Mouse (Mus musculus) C2C12 (cell line): Measurements from ENCODE around the gene Platr17. TPM values are rescaled to one million over a fixed set of nuclear protein-coding genes. Genes with fewer than 3 reads are reported as not detected.
A peak's percentile ranks its signal among the peaks of the same experiment; 100 is the strongest.

Source experiments
- H3K27me3 ChIP-seq: one replicate; pipeline ENCODE4 v1.6.1; 2011; ENCODE audit not compliant: control insufficient read depth, insufficient read depth, insufficient read length
- H3K36me3 ChIP-seq: one replicate; pipeline ENCODE4 v1.6.1; 2011; ENCODE audit not compliant: control insufficient read depth, insufficient read depth
- H3K4me3 ChIP-seq: one replicate; pipeline ENCODE4 v1.5.1; 2011; ENCODE audit warnings: mild to moderate bottlenecking, control low read depth; ENCODE audit not compliant: poor library complexity, insufficient read depth, severe bottlenecking
- H3K79me2 ChIP-seq: one replicate; pipeline ENCODE4 v1.6.1; 2011; ENCODE audit not compliant: control insufficient read depth, insufficient read depth
- H3K79me3 ChIP-seq: one replicate; pipeline ENCODE4 v1.6.1; 2011; ENCODE audit warnings: low read depth, control low read depth
- H3ac ChIP-seq: one replicate; pipeline ENCODE3; 2011; ENCODE audit warnings: low read depth; ENCODE audit not compliant: control insufficient read depth, insufficient read length
- CEBPB ChIP-seq: IDR thresholded peaks from one replicate; pipeline ENCODE4 v1.6.1; 2011; ENCODE audit warnings: low read depth, mild to moderate bottlenecking, control low read depth, moderate library complexity
- CTCF ChIP-seq: IDR thresholded peaks from one replicate; pipeline ENCODE4 v1.5.1; 2011; ENCODE audit not compliant: control insufficient read depth, insufficient read depth, insufficient read length
- FOSL1 ChIP-seq: IDR thresholded peaks from one replicate; pipeline ENCODE4 v1.8.0; 2011; ENCODE audit warnings: mild to moderate bottlenecking, low read length; ENCODE audit not compliant: poor library complexity, insufficient read depth, severe bottlenecking
- MAX ChIP-seq: IDR thresholded peaks from one replicate; pipeline ENCODE4 v1.6.1; 2011; ENCODE audit warnings: mild to moderate bottlenecking, control low read depth
- MYOD1 ChIP-seq: IDR thresholded peaks from one replicate; pipeline ENCODE4 v1.6.1; 2011; ENCODE audit warnings: low read depth; ENCODE audit not compliant: control insufficient read depth, insufficient read length
- MYOG ChIP-seq: IDR thresholded peaks from one replicate; pipeline ENCODE4 v1.6.1; 2011; ENCODE audit not compliant: control insufficient read depth, insufficient read length; ENCODE audit errors: extremely low read depth
- USF1 ChIP-seq: IDR thresholded peaks from one replicate; pipeline ENCODE4 v1.6.1; 2011; ENCODE audit warnings: low read depth, mild to moderate bottlenecking, control low read depth, moderate library complexity
- polyA plus RNA-seq: library from polyadenylated mRNA; unstranded; fragments of >200 nt; fragmentation: generic; extraction: Trizol; gene quantifications from one replicate; pipeline ENCODE4 v1.2.1, GENCODE M21; 2012; ENCODE audit warnings: missing spikeins

Gene Platr17
- polyA plus RNA-seq, 1 experiment: not detected

GRCm38 (mm10) chr17:33918293-33919203 is 13.6 kb downstream of the Platr17 start:
- Histone ChIP-seq H3ac (no peak overlapping the region), H3K79me2 (peaks cover 44% of the 10 kb centered on the region), H3K79me3 (peaks cover 2% of the 10 kb centered on the region), H3K36me3 (peaks cover 29% of the 10 kb centered on the region), H3K27me3 (no peaks in the 10 kb centered on the region), H3K4me3 (peak overlapping the region; percentile 93)
- TF ChIP-seq MYOD1 (no peak), CTCF (no peak), USF1 (no peak)

DNA sequence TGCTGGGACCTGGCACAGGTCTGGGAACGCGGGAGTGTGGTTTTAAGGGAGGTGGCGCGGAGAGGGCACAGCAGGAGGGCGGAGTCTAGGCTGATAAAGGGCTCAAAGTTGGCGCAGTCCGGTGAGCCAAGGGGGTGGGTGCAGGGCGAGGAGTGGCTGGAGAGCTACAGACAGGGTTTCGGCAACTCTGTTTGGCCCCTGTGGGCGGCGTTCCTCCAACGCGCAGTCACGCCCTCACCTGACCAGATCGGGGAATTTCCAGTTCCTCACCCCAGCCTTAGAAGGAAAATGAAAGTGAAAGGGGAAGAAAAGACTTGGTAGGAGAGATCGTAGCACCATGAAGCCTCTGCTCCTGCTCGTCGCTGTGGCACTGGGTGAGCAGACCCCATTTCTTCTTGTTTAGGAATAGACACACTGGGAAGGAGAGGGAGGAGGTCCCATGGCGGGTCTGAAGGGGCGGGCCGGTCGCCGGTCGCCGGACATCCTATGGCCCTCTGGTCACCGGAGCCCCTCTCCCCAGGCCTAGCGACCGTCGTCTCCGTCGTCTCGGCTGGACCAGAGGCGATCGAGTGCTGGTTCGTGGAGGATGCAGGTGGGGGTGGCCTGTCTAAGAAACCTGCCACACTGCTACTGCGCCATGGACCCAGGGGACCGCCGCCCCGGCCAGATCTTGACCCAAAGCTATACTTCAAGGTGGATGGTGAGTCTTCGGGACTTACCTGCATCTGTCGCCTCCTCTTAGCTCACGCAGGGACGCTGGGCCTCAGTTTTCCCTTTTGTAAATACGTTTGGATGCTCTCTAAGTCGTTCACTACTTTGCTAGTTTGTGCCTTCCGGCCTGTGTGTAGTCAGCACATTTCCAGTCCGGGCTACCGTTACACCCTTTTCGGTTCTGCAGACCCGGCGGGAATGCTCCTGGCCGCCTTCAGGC is 14.7 kb downstream of the Platr17 start:
- Histone ChIP-seq H3K36me3 (peaks cover 19% of the 10 kb centered on the region), H3K79me2 (peaks cover 39% of the 10 kb centered on the region), H3ac (peak overlapping the region; percentile 68), H3K79me3 (peaks cover 2% of the 10 kb centered on the region), H3K4me3 (peak overlapping the region; percentile 93), H3K27me3 (no peaks in the 10 kb centered on the region)
- TF ChIP-seq USF1: peak; percentile 22
- no peak for TF ChIP-seq MYOG
- no peak for TF ChIP-seq MYOD1
- no peak for TF ChIP-seq FOSL1
- no peak for TF ChIP-seq CEBPB

DNA sequence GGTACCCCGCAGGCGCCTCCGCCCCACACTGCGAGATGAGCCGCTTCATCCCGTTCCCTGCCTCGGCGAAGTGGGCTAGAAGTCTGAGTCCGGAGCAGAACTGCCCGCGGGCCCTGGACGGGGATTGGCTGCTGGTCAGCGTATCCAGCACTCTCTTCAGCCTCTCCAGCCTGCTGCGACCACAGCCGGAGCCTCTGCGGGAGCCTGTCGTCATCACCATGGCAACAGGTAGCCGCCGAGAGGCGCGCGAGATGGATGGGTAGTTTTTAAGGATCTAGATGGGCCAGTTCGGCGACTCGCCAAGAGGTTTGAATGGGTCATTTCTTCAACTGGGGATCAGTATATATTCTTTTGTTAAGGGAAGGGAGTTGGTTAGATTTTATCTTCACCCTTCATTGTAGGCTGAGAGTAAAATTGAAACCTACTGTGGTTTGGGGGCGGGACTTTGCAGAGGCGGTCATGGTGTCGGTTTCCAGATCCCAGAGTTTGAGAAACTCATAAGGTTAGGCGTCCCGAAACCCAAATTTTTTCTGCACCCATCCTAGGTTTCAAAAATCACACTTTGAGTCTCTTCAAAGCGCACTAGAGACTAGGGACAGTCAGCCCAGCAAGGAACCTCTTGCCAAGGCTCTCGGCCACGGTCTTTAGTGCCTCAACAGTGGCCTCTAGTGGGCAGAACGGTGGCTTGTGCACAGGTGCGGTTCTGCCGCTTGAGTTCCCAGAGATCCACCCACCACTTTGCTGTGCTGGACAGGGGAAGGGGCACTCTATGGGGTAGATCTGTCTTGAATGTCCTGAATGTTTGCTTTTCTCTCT is 15.6 kb downstream of the Platr17 start:
- TF ChIP-seq MYOG: no peak
- no peak for TF ChIP-seq FOSL1
- TF ChIP-seq MAX: no peak
- no peak for TF ChIP-seq USF1
- peak; percentile 94 for TF ChIP-seq CTCF
- no peak for TF ChIP-seq CEBPB
- peak; percentile 47 for TF ChIP-seq MYOD1
- no peaks in the 10 kb centered on the region for H3K27me3 ChIP-seq
- peak overlapping the region; percentile 93 for H3K4me3 ChIP-seq
- peak overlapping the region; percentile 68 for H3ac ChIP-seq
- peaks cover 39% of the 10 kb centered on the region for H3K79me2 ChIP-seq
- H3K79me3 ChIP-seq: peaks cover 3% of the 10 kb centered on the region
- peaks cover 20% of the 10 kb centered on the region for H3K36me3 ChIP-seq

GRCm38 (mm10) chr17:33921361-33921760 is 16.4 kb downstream of the Platr17 start:
- H3K27me3 ChIP-seq: no peaks in the 10 kb centered on the region
- H3K4me3 ChIP-seq: no peak overlapping the region
- no peak overlapping the region for H3ac ChIP-seq
- H3K79me2 ChIP-seq: peaks cover 37% of the 10 kb centered on the region
- TF ChIP-seq CTCF (no peak), MAX (no peak), CEBPB (no peak)
- H3K36me3 ChIP-seq: peaks cover 23% of the 10 kb centered on the region
- peaks cover 3% of the 10 kb centered on the region for H3K79me3 ChIP-seq

- peak; percentile 31 for TF ChIP-seq CTCF
- TF ChIP-seq FOSL1: no peak
- H3K79me3 ChIP-seq: peaks cover 5% of the 10 kb centered on the region
These were observed 19.8 kb downstream of the Platr17 start for GRCm38 (mm10) chr17:33924577-33925283.

More at GRCm38 (mm10) chr17:33924577-33925283, 19.8 kb downstream of the Platr17 start:
- Histone ChIP-seq H3K4me3 (no peak overlapping the region), H3K36me3 (peaks cover 21% of the 10 kb centered on the region), H3ac (no peak overlapping the region), H3K79me2 (peaks cover 37% of the 10 kb centered on the region), H3K27me3 (no peaks in the 10 kb centered on the region)
